Mouse (Mus musculus) bone marrow, adult 2 months (tissue): ENCODE measurements at regions not wholly inside any gene's neighbourhood (a gene's known extent, or its start where the extent isn't known, plus 50 kb on each side); places are given as distances from the start of the nearest gene placed in this dataset.

Experiments used
- CTCF ChIP-seq: fragments of 200-500 bp; IDR thresholded peaks from 2 replicates; pipeline ENCODE4 v1.5.1; 2011; ENCODE audit warnings: low read length, control low read depth; ENCODE audit not compliant: control insufficient read depth, insufficient read depth
- POLR2A ChIP-seq: fragments of 200-500 bp; IDR thresholded peaks from 2 replicates; pipeline ENCODE4 v1.6.1; 2011; ENCODE audit warnings: low read depth, mild to moderate bottlenecking, control low read depth, low read length, borderline replicate concordance; ENCODE audit not compliant: control insufficient read depth

DNA sequence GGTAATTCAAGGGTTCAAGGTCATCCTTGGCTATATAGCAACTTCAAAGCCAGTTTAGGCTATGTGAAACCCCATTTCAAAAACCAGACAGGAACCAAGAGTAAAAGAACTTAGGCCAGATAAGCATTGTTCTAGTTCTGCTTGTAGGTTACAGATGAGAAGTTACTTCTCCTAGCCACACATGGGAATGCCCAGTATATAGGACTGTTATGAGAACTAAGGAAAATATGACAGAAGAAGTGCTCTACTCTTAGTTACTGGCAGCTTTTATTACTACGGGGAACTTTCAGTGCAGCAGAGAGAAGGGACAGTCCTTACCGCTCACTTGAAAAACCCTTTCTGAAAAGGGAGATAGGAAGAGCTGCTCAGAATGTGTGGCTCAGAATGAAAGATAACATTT lies 137.4 kb upstream of the Fut8 start:
- TF ChIP-seq POLR2A, result no peak
- TF ChIP-seq CTCF, result no peak
